9 mouse cellular contexts compared by ENCODE assay signal in the genomic region with DNA sequence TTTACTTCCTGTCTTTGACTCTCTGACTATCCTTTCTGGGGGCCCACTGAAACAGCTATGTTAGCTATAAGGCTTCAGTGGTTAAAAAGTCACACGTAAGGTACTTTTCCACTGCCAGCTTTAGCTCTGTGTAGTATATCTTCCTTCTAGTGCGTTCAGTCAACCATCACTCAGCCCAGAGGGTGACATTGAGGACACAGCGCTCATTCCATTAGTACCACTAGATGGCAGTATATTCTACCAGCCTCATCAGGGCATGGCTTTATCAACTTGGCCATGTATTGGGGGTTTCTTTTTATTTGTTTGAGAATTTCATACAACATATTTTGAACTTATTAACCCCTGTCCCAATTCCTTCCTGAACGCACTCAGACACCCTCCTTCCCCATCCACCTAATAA.
DNase-seq lines count a peak whose midpoint lies in the region; ATAC-seq and TF ChIP-seq lines count a peak whose summit lies in the region.
"Had no signal": no experiment of that assay in that cellular context is flagged by ENCODE, and none has a peak within 500 bp of the region (broad histone marks: within the 10 kb centered on the region; RNA-seq: fewer than 3 reads in every experiment).

No protein-coding gene starts in this region.

- ATAC-seq in neural tube, embryonic 11.5 days (ENCODE audit: insufficient read depth, low FRiP score, low TSS enrichment), result peak; percentile 76; the same call in 1 of the 2 replicates
- ATAC-seq in hindbrain, embryonic 12.5 days (ENCODE audit: low FRiP score), result peak; percentile 71; the same call in 1 of the 2 replicates
- no peak for ATAC-seq in liver, embryonic 14.5 days (ENCODE audit: insufficient read depth)

- no peak overlapping the region for H3K9ac ChIP-seq in neural tube, embryonic 11.5 days (ENCODE audit: low read length)
- no peak overlapping the region for H3K9ac ChIP-seq in hindbrain, embryonic 12.5 days
- H3K9ac ChIP-seq in liver, embryonic 14.5 days (replicated peaks), result no peak overlapping the region
- H3K9ac ChIP-seq: heart, embryonic 13.5 days had no signal

- no peaks in the 10 kb centered on the region for H3K36me3 ChIP-seq in neural tube, embryonic 11.5 days (ENCODE audit: control insufficient read depth, insufficient read depth, low read length)
- H3K36me3 ChIP-seq in hindbrain, embryonic 12.5 days, result no peaks in the 10 kb centered on the region
- no peaks in the 10 kb centered on the region for H3K36me3 ChIP-seq in liver, embryonic 14.5 days (replicated peaks; ENCODE audit: control insufficient read depth, insufficient read depth, low read depth)
- H3K36me3 ChIP-seq: heart, embryonic 13.5 days had no signal

- H3K4me3 ChIP-seq in neural tube, embryonic 11.5 days (ENCODE audit: low read depth, low read length), result no peak overlapping the region
- no peak overlapping the region for H3K4me3 ChIP-seq in cortical plate, adult 2 months (ENCODE audit: insufficient read depth, low read length)
- H3K4me3 ChIP-seq in hindbrain, embryonic 12.5 days, result no peak overlapping the region
- no peak overlapping the region for H3K4me3 ChIP-seq in liver, embryonic 14.5 days (ENCODE audit: insufficient read depth in 1 of 2, low read depth in 2 of 2, low read length in 2 of 2)
- H3K4me3 ChIP-seq: heart, embryonic 13.5 days had no signal

- H3K27ac ChIP-seq in neural tube, embryonic 11.5 days (ENCODE audit: low read depth, low read length), result no peak overlapping the region
- no peak overlapping the region for H3K27ac ChIP-seq in cortical plate, adult 2 months (ENCODE audit: insufficient read depth, low read length)
- no peak overlapping the region for H3K27ac ChIP-seq in hindbrain, embryonic 12.5 days
- no peak overlapping the region for H3K27ac ChIP-seq in liver, embryonic 14.5 days
- H3K27ac ChIP-seq: heart, embryonic 13.5 days had no signal

- no peaks in the 10 kb centered on the region for H3K9me3 ChIP-seq in neural tube, embryonic 11.5 days (ENCODE audit: control insufficient read depth, low read length)
- H3K9me3 ChIP-seq in hindbrain, embryonic 12.5 days (replicated peaks), result no peaks in the 10 kb centered on the region
- H3K9me3 ChIP-seq in liver, embryonic 14.5 days (ENCODE audit: control insufficient read depth, low read length), result no peaks in the 10 kb centered on the region
- H3K9me3 ChIP-seq: heart, embryonic 13.5 days had no signal

- H3K4me1 ChIP-seq in neural tube, embryonic 11.5 days (ENCODE audit: control insufficient read depth, insufficient read depth, low read length), result no peaks in the 10 kb centered on the region
- H3K4me1 ChIP-seq in cortical plate, adult 2 months (ENCODE audit: control insufficient read depth, insufficient read depth, low read length), result peaks cover 6% of the 10 kb centered on the region; the same call in 1 of the 2 replicates
- 0 out of 2 replicates have a peak, but pooled peaks cover 2% of the 10 kb centered on the region for H3K4me1 ChIP-seq in hindbrain, embryonic 12.5 days
- no peaks in the 10 kb centered on the region for H3K4me1 ChIP-seq in liver, embryonic 14.5 days (replicated peaks; ENCODE audit: control insufficient read depth in 2 of 2, insufficient read depth in 2 of 2, low read length in 1 of 2)

- H3K4me2 ChIP-seq in neural tube, embryonic 11.5 days (ENCODE audit: low read depth), result no peak overlapping the region
- H3K4me2 ChIP-seq in hindbrain, embryonic 12.5 days (replicated peaks), result no peak overlapping the region
- no peak overlapping the region for H3K4me2 ChIP-seq in liver, embryonic 14.5 days (ENCODE audit: low read depth)
- H3K4me2 ChIP-seq: heart, embryonic 13.5 days had no signal

- no peaks in the 10 kb centered on the region for H3K27me3 ChIP-seq in neural tube, embryonic 11.5 days (ENCODE audit: control insufficient read depth, insufficient read depth, low read length)
- no peaks in the 10 kb centered on the region for H3K27me3 ChIP-seq in hindbrain, embryonic 12.5 days
- no peaks in the 10 kb centered on the region for H3K27me3 ChIP-seq in liver, embryonic 14.5 days (ENCODE audit: control insufficient read depth, insufficient read depth, low read length)
- H3K27me3 ChIP-seq: heart, embryonic 13.5 days had no signal

- no peak for TF ChIP-seq EP300 in liver, embryonic 14.5 days (IDR thresholded peaks at IDR 0.05; ENCODE audit: low read depth)

- no peak for DNase-seq in neural tube, embryonic 11.5 days (ENCODE audit: low spot score)
- no peak for DNase-seq in neural tube, embryonic 10.5 days (ENCODE audit: extremely low spot score, low spot score)
- peak; percentile 38 for DNase-seq in R1 (ENCODE audit: low read depth, low spot score)
- DNase-seq in liver, embryonic 14.5 days (ENCODE audit: low read depth in 3 of 3, low spot score in 3 of 3), result peak in 1 of 3 experiments; percentile 17
- peak; percentile 26 for DNase-seq in retina, adult 2 months (ENCODE audit: low read depth, low spot score)
- no peak for DNase-seq in right cerebral cortex, postnatal 4 days

- 40% methylated on average over 4 of the region's 4 CpGs for WGBS in neural tube, embryonic 11.5 days
- WGBS in hindbrain, embryonic 12.5 days, result 47% methylated on average over 4 of the region's 4 CpGs
- WGBS in liver, embryonic 14.5 days (ENCODE audit: insufficient replicate concordance), result 28% methylated on average over 4 of the region's 4 CpGs

- peak; percentile 75 for TF ChIP-seq CTCF in cortical plate, adult 2 months (IDR thresholded peaks at IDR 0.05; ENCODE audit: extremely low read depth, insufficient read depth, low read length)
- peak; percentile 79 for TF ChIP-seq CTCF in liver, embryonic 14.5 days (IDR thresholded peaks at IDR 0.05; ENCODE audit: low read depth)

- TF ChIP-seq POLR2A in cortical plate, adult 2 months (IDR thresholded peaks at IDR 0.05; ENCODE audit: extremely low read depth, insufficient read depth, low read length), result no peak

Comparison
In these comparisons a context has a peak if more than half of its experiments do, and no peak if none do; other contexts are left out.
1. DNase-seq: peak in R1 (single experiment) and retina, adult 2 months (single experiment); none in neural tube, embryonic 11.5 days (single experiment), neural tube, embryonic 10.5 days (single experiment) and right cerebral cortex, postnatal 4 days (single experiment).